Mouse (Mus musculus): ENCODE results near the gene Mast3. TPM values are rescaled to one million over a fixed set of nuclear protein-coding genes. Genes with fewer than 3 reads are reported as not detected.
A peak's percentile ranks its signal among the peaks of the same experiment; 100 is the strongest.
"Not testable (repeated sequence)": the region's sequence is repeated elsewhere in the genome, so short reads cannot be mapped to it uniquely, and the experiment has no call there.

The Mast3 gene
- total RNA-seq, 2 experiments from 2014 or later = 5.2 to 6.3 TPM

DNA sequence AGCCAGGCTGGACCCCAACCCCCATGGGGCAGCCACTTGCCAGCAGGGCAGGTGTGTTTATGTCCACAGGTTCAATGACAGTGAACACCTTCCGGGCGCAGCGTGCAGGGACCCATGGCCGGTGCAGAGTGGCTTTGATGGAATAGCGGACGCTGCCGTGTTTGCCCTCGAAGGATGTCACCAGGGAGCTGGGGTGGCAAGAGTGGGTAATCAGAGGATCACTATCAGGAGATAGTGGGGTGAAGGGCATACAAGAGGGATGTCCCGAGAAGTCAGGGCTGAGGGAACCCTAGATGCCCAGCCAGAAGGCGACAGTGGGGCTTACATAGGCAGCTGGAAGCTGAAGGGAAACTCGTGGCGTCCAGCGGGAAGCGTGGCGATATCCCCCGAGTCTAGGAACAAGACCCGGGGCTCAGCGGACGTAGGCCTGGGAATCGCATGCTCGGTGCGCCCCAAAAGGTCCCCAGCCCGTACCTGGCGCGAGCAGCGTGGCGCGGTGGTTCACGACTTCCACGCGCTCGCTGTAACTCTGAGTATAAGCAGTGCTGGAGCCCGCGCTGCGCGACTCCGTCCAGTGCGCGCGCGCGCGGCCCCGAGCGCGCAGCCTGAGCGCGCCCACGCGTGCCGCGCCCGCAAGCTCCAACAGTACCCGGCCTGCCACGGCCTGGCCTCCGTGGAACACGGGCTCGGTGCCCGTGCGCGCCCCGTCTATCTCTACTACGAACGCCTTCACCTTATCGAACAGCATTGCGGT, 34.0 kb upstream of the Mast3 start:
- no peak for DNase-seq (ENCODE audit: low spot score)
- intact Hi-C loops (cut with DNase I) = no loop called here

DNA sequence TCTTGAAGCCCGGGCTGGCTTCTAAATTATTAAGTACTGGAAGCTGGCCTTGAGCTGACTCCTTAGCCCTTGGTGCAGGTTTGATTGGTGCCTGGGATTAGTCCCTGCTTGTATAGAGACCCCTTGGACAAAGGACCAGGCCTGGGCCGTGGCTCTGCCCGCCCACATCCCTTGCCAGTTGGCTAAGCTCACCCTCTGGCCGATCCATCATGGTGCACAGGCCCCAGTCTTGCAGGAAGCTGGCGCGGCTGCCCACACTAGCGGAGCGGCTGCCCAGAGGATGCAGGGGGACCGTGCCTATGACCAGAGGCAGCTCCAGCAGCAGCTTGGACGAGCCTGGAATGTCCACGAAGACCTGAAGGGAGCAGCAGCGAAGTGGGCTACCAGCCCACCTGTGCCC, 31.8 kb upstream of the Mast3 start:
- intact Hi-C loops (cut with DNase I) = no loop called here
- DNase-seq (ENCODE audit: low spot score) = no peak

DNA sequence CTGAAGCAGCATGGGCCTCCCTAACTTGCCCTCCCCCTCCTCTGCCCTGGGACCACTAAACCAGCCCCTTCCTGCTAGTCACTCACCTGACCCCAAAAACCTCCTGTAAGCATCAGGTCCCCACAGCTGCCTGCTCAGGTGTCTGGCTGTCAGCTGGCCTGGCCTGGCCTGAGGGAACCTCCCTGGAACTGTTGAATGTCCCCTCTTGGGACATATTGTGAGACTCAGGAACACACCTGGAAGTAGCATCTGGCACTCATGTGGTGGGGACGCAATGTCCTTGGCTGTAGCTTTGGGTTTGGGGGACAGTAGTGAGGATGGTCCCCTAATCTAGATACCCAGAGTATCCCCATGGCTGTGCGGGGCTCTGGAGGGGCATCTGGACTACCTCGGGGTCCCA, 29.2 kb upstream of the Mast3 start:
- no peak for DNase-seq (ENCODE audit: low spot score)
- intact Hi-C loops (cut with DNase I) = no loop called here

DNA sequence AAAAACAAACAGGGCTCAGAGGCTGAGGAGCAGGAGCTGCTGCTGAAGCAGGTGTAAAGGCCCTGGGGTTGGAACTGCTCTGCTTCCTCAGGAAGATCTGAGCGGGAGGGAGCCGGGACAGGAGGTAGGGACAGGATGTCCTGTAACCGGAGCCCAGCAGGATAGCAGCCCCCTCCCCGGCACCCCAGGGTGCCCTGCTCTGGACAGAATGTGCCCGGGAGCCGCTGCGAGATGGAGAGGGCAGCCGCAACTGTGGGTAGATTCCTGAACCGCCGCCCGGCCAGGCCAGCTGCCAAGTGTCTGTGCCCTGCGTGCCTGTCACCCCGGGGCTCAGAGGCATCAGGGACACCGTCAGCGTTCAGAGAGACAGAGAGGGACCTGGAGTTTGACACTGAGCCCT, 28.7 kb upstream of the Mast3 start:
- peak; percentile 68 for DNase-seq (ENCODE audit: low spot score)
- intact Hi-C loops (cut with DNase I) = no loop called here

DNA sequence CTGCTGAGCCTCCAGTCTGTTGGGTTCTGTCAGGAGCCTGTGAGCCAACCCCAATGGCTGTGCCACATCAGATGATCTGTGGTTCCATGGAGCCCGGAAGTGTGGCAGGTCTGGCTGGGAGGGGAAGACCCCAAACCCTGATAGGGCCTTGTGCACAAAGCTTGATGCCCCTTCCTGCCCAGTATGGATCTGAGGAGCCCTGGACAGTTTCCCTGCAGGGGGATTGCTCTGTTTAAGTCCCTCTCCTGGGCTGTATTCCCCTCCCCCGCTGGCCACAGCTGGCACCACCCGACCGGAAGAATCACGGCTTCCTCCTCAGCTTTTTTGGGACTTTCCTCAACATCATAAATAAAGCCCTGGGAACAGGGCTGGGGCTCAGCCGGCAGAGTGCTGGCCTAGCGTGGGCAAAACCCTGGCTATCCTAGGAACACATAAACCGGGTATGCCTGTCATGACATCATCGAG, 28.2 kb upstream of the Mast3 start:
- DNase-seq (ENCODE audit: low spot score) = no peak
- intact Hi-C loops (cut with DNase I) = no loop called here

DNA sequence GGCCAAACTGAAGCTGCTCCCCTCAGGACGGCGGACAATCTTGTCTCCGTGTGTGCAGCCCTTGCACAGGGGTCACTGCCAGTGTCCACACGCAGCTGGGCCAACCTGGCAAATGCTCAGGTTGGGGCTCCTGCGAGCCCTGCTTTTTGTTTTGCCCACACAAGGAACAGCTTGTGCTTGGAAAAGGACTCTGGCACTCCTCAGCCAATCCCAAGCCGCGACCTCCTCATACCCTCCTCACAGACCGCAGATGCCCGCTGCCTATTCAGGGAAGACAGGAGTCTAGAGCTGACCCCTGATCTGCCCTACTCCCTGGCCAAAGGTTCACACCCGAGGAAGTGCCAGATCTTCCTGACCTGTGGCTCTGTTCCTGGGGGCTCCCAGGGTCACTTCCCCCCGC, 27.5 kb upstream of the Mast3 start:
- DNase-seq (ENCODE audit: low spot score) = no peak
- intact Hi-C loops (cut with DNase I) = no loop called here

DNA sequence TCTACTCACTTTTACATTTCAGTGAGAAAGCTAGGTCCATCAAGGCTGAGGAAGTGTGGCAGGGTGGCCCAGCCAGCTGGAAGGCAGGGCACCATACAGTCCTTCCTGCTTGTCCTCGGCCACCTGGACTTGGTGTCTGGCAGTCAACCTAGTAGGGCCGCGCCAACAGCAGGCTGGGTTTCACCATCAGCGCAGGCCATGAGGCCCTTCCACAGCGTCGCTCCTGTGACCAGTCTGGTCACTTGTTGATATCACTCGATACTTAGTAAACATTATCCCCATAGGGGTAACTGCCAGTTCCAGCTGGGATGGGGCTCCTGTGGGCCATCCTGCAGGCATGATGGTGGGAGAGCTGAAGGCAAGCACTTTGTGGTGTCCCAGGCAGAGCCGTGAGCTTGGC, 26.7 kb upstream of the Mast3 start:
- intact Hi-C loops (cut with DNase I) = no loop called here
- no peak for DNase-seq (ENCODE audit: low spot score)

DNA sequence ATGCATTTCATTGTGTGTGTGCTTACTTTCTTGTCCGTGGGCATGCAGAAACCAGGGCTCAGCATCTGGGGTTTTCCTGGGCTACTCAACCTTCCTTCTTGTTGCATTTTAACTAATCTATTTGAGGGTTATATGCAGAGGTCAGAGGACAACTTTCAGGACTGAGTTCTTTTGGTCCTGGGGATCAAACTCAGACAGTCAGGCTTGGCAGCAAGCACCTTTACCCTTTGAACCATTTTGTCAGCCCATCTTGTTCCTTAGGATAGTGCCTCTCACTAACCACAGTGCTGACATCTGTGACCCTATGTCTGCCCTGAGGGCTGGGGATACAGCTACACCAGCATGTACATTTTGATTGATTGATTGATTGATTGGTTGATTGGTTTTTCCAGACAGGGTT, 22.9 kb upstream of the Mast3 start:
- no peak for DNase-seq (ENCODE audit: low spot score)
- intact Hi-C loops (cut with DNase I) = no loop called here

DNA sequence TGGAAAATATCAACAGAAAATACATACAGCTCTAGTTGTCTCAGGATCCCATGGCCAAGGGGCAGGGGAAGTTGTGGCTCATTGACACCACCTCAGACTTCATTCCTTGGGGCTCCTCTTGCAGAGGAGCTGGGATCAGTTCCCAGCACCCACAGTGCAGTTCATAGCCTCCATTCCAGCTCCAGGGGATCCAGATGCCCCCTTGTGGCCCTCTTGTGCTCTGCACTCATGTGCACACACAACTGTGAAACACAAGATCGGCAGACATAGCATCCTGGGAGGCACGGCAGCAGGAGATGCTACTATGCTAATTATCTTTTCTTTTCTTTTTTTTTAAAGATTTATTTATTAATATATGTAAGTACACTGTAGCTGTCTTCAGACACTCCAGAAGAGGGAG, 22.2 kb upstream of the Mast3 start:
- intact Hi-C loops (cut with DNase I) = no loop called here
- DNase-seq (ENCODE audit: low spot score) = no peak

DNA sequence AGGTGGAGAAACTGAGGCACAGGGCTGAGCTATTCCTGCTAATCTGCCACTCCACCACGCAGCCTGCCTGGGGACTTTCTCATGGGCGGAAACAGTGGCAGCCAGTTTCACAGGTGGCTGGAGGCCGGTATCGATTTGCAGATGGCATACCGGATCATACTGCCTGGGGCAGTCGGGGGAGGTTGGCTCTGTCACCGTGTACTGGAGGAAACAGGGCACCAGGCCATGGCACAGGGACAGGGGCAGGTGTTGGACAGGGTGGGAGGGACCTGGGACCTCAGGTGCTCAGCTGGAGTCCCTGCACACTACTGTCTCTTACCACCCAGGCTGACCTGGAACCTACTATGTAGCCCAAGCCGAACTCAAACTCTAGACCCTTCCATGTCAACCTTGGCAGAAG, 21.0 kb upstream of the Mast3 start:
- intact Hi-C loops (cut with DNase I) = no loop called here
- DNase-seq (ENCODE audit: low spot score) = no peak

DNA sequence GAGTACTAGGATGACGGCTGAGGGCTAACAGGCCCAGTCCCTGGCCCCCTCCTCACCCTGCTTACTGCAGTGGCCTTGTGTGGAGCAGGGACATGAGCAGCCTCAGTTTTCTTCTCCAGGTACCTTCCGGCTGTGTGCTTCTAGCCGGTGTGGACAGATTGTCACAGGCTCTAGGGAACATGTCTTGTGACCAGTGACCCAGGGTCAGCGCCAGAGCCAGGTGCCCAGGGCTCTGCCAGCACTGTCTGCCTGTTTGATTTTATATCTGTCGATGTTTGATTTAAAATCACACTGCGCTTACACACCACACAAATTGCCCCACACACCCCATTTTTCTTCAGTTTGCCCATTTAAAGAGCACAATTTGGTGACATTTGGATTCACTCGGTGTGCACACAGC, 18.9 kb upstream of the Mast3 start:
- no peak for DNase-seq (ENCODE audit: low spot score)
- intact Hi-C loops (cut with DNase I) = loop anchor here (5.0 kb wide), 1 partner anchor 102 kb away; the partner anchor contains the start of gene Pde4c

DNA sequence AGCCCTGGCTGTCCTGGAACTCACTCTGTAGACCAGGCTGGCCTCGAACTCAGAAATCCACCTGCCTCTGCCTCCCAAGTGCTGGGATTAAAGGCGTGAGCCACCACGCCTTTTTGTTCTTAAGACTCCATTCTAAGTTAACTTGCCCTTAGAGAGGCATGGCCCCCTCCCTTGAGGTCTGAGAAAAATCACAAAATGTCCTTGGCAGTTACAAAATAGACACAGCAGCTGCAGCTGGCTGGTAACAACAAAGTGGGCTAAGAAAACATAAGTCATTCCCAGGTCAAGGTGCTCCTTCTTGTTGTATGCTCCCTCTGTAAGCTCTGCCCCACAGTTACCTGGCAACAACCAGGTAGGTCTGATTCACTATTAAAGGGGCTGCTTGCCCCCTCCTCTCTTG, 17.7 kb upstream of the Mast3 start:
- not testable (repeated sequence) for DNase-seq (ENCODE audit: low spot score)
- intact Hi-C loops (cut with DNase I) = loop anchor here (5.0 kb wide), 1 partner anchor 100 kb away; the partner anchor contains the start of gene Pde4c

DNA sequence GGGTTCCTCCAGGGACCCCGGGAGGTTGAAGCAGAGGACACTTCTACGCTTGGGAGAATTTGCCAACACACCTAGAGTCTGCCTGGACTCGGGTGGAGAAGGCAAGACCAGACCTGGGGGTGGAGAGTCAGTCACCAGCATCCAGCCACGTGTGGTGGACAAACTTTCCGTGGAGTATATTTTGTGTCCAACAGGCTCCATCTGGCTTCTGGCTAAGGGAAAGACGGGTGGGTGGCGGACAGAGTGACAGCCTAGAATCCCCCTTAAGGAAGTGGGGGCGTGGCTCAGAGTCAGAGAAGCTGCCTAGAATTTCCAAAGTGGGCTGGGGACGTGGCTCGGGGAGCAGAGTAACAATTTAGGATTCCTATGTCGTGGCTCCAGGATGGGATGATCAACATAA, 17.1 kb upstream of the Mast3 start:
- intact Hi-C loops (cut with DNase I) = loop anchor here (1.0 to 5.0 kb wide), 2 partner anchors 19 to 100 kb away; partner anchors contain the start of gene Pde4c
- no peak for DNase-seq (ENCODE audit: low spot score)

DNA sequence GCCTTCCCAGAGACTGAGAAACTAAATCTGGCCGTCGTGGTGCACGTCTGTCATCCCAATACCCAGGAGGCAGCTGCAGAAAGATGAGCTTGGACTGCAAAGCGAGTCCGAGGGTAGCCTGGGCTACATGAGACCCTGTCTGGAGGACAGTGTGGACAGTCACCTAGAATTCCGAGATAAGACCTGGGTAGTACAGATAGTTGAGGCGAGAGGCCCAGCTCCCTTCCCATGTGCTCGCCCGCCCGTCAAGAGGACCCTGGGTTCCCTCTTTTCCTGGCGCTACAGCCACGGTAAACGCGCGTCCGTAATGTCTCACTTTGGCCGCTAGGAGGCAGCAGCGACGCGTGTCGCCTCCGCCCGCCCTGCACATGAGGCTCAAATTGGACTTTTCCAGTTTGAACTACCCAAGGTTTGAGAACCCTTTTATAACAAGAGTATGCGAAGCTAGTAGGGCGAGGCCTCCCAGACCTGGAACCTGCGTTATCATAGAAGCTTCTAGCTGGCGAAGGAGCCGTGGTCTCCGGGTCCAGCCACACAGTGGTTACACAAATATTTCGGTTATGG, 16.6 kb upstream of the Mast3 start:
- intact Hi-C loops (cut with DNase I) = loop anchor here (1.0 to 5.0 kb wide), 2 partner anchors 20 to 99 kb away; partner anchors contain the start of gene Pde4c
- no peak for DNase-seq (ENCODE audit: low spot score)

DNA sequence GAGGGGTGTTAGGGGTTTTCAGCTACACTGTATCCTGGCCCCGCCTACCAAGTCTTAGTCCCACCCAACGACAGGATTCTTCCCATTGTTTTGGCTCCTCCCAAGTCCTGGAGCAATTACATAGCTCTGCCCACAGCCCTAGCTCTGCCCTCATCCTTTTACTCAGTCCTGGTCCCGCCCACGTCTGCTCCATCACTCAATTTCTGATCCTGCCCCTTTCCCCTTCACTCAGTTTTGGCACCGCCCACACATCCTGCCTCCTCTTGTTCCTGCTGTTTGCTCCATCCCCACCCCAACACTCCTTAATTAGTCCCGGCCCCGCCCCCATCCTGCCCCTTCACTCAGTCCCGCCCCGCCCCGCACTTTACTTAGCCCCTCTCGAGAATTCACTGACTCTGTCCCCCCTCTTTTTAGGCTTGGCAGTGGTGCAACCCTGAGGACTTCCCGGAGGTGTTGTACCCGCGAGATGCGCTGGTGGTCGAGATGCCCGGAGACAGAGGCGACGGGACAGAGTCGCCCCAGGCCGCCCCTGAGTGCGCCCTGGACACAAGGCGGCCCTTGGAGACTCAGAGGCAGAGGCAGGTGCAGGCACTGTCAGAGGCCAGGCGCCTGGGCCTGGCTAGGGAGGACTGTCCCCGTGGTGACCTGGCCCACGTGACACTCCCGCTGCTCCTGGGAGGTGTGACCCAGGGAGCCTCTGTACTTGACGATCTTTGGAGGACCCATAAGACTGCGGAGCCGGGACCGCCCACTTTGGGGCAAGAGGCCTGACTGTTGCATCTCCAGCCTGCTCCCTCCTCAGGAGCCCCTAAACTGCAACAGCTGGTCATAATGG, 15.5 kb upstream of the Mast3 start:
- intact Hi-C loops (cut with DNase I) = loop anchor here (5.0 kb wide), 1 partner anchor 98 kb away; the partner anchor contains the start of gene Pde4c
- DNase-seq (ENCODE audit: low spot score) = peak; percentile 63

DNA sequence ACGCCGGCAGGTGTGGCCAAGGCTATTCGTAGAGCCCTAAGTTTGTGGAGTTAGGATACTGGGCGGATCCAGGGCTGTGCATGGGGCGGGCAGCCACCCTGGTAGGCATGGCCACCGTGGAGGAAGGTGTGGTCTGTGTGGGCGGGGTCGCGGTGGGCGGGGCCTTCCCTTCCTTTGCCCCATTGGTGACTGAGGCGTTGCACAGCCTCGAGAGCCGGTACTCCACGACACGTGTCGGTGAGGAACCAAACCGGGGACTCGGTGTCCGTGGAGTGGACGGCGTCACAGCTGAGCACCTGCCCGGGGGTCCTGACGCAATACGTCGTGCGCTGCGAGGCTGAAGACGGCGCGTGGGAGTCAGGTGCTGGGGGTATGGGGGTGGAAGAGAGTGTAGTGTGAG, 11.8 kb upstream of the Mast3 start:
- no peak for DNase-seq (ENCODE audit: low spot score)
- intact Hi-C loops (cut with DNase I) = no loop called here

DNA sequence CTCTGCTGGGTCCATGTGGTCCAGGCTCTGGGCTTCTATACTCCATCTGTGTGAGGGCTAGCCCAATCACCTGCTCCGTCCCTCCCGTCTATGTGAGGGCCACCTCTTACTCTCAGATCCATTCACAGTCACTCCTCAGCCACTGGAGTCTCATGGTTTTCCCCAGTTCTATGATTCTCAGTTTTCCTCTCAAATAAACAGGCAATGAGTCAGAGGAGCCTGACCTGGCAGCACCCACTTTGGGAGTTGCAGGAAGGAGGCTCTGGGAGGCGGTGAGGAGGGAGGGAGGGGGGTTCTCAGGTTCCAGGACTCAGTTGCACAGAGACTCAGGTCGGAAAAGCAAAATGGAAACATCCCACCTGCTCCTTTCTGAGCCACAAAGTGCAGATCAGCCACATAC, 8.0 kb upstream of the Mast3 start:
- no peak for DNase-seq (ENCODE audit: low spot score)
- intact Hi-C loops (cut with DNase I) = no loop called here

DNA sequence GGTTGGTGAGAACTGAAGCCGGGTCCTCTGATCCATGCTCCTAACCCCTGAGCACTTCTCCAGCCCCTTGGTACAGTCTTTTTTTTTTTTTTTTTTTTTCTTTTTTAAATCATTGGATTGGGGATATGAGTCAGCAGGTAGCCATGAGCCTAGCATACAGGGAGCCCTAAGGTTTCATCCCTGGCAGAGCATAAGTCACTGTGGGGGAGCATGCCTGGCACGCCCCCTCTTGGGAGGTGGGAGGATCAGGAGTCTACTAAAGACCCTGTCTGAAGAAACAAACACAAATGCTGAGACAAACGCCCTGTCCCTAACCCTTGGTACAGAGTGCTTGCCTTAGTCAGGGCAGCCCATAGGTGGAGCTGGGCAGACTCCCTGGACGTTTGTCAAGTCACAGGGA, 7.2 kb upstream of the Mast3 start:
- no peak for DNase-seq (ENCODE audit: low spot score)
- intact Hi-C loops (cut with DNase I) = no loop called here

DNA sequence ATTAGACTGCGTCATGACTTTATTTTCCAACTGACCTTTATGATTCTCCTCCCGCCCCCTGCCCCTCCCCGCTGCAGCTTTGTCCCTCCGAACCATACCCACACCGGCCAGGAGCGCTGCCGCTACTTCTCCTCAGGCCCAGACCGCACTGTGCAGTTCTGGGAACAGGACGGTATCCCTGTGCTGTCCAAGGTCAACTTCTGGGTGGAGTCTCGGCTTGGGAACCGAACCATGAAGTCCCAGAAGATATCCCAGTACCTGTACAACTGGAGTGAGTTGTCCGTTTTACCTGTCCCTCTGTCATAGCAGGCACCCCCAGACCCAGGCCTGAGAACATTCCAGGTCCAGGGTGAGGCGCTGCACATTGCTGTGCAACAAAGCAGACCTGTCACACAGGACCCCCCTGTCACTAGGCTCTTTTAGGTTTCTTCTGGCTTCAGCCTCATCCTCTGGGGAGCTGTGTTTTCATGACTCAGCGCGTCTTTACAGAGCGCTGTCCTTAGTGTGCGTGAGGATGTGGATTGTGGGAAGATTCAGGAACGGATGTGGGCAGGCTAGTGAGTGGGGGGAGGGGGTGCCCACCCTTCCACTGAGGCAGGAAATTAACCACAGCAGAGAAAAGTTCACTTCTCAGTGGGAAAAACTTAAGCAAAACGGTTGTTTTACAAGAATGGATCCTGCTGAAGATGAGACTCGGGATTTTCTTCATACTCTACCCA, 6.3 kb upstream of the Mast3 start:
- DNase-seq (ENCODE audit: low spot score) = no peak
- intact Hi-C loops (cut with DNase I) = no loop called here

Measured in heart, postnatal 25 days (tissue).